Mouse (Mus musculus) neutrophil, adult 5-6 weeks (primary cell): ENCODE measurements around the gene Rfxap. TPM values are rescaled to one million over a fixed set of nuclear protein-coding genes. Genes with fewer than 3 reads are reported as not detected.

Source experiments
- ATAC-seq: fragments of 151-379, 151-347 bp; 2 replicates; pipeline ENCODE4 v1.8.0; 2017; ENCODE audit warnings: mild to moderate bottlenecking, moderate TSS enrichment; ENCODE audit not compliant: insufficient number of reproducible peaks, poor library complexity, low FRiP score, severe bottlenecking; ENCODE audit errors: extremely low read depth
- total RNA-seq: library from RNA; stranded (forward); fragments of 200-1000 nt; gene quantifications from 2 replicates; pipeline ENCODE4 v1.2.3, GENCODE M21; 2017

Gene Rfxap
- total RNA-seq = 62.1 and 64.8 TPM in 2 replicates

GRCm38 (mm10) chr3:54807666-54808217 is at the start of gene Rfxap:
Gene Rfxap (minus strand): TSS chr3:54807791.
- ATAC-seq = peak; percentile 78

DNA sequence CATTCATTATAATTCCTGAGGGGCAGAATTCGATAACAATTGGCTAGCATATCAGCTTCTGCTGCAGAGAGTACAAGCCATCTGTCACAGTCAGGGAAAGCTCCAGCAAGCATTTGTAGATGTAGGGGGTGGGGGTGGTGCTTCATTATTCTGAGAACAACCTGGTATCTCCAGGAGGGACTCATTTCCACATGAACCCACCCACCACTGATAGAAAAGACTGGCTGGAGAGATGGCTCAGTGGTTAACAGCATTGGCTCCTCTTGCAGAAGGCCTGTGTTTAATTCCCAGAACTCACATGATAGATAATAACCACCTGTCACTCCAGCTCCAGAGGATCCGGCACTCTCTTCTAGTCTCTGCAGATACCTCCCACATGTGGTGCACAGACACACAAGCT is 27.8 kb upstream of the Rfxap start:
- ATAC-seq = no peak

DNA sequence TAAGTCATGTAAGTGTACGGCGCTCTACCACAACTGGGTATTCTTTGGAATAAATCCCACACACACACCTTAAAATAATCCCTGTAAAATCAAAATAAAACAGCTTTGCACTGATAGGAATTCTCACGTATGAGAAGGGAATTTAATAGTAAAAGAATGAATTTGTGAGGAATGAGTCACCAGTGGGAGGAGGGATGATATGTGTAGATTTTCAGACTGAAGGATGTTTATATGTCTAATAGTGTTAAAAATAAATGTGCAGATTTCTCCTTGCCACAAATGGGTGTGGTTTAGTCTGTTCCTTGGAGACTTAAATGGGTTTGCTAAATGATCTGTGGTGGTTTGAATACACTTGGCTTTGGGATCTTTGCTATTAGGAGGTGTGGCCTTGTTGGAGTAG is 24.9 kb upstream of the Rfxap start:
- no peak for ATAC-seq

GRCm38 (mm10) chr3:54822526-54822925 is 14.9 kb upstream of the Rfxap start:
- no peak for ATAC-seq

GRCm38 (mm10) chr3:54815292-54815691 is 7.7 kb upstream of the Rfxap start:
- 0 out of 2 replicates have a peak, but pooled peaks have one; percentile 36 for ATAC-seq

DNA sequence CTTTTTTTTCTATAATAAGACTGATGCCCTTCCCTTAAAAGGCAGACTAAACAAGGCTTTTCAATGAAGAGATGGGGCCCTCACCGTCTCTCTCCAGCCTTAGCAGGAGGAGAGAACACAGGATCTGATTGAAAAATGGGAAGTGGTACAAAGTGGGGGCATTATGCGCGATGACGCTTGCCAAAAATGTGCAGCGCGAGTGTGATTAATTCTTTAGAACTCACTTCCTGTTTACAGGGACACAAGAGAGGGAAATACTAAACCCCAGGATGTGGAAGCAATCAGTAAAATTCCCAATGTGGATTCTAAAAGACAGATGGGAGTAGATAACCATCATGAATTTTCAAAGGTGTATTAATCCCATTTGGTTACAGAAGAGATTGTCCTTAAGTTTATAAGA is 7.0 kb upstream of the Rfxap start:
- no peak for ATAC-seq

DNA sequence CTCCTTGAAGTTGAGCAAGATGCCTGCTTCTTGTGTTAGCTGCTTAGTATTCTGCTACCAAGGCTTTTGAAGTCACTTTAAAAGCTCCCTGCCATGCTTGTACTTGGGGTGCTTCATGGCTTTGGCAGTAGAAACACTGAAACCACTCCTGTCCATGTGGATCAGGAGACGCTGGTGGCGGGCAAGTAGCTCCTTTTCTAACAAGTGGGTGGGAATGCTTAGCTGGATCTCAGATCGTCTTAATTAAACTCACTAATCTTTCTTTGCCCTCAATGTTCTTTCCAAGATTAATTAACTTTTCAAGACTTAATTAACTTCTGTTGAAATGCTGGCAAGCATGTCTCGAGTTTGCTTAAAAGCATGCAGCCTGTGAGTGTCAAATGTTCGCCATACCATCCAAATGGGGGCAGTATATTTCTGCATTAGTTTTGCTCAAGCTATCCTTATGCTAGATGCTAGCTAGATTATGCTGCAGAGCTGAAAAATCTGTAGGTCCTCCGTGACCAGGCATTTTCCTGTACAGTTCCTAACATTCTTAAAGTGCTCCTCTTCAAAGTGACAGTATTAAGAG is 5.9 kb upstream of the Rfxap start:
- ATAC-seq = no peak

DNA sequence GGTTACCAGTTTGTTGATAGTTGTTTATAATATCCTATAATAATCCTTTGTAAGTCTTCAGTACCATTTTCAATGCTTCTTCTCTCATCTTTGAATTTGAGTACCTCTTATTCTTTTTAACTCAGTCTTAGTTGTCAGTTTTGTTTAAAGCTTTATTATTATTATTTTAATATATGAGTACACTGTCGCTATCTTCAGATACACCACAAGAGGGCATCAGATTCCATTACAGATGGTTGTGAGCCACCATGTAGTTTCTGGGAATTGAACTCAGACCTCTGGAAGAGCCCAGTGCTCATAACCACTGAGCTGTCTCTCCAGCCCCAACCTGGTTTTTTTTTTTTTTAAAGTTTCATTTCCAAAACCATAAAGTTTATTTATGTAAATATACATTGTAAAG is 4.0 kb upstream of the Rfxap start:
- ATAC-seq = no peak

DNA sequence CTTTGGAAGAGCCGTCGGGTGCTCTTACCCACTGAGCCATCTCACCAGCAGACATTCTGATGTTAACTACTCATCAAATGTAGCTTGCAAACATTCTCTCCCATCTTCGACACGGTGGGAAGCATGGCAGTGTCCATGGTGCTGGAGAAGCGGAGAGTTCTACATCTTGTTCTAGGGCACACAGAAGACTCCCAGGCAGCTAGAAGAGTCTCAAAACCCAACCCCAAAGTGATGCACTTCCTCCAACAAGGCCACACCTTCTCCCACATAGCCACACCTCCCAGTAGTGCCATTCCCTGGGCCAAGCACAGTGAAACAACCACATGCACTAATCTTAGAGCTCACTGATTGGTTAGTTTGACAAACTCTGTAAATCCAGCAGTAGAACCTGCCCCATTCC is 1.5 kb upstream of the Rfxap start:
- ATAC-seq = peak; percentile 24; the same call in 1 of the 2 replicates

DNA sequence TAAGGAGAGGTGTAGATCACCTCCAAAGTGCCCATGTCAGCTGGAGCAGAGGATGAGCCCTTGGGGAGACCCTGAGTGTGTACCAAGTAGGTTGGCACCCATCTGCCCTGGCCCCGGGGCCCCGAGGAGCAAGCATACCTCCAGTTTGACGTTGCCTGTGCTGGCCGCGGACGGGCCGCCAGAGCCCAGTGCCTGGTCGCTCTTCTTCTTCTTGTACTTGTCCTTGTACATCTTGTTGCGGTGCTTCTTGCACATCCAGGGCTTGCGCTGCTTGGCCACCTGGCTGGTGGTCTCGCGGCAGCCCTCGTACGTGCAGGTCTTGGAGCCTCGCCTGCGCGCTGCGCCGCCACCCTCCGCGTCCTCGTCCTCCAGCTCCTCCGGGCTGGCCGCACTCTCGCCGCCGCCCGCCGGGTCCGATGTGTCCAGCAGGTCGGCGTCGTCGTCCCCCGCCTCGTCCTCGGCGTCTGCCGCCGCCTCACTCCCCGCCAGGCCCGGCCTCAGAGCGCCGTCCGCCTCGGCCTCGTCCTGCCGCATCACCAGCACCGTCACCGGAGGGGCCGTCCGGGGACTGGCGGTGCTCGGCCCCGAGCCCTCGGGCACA is 430 bp downstream of the Rfxap start:
- peak; percentile 37 for ATAC-seq

- ATAC-seq = no peak
Observed at GRCm38 (mm10) chr3:54803713-54804112, 3.9 kb downstream of the Rfxap start.

DNA sequence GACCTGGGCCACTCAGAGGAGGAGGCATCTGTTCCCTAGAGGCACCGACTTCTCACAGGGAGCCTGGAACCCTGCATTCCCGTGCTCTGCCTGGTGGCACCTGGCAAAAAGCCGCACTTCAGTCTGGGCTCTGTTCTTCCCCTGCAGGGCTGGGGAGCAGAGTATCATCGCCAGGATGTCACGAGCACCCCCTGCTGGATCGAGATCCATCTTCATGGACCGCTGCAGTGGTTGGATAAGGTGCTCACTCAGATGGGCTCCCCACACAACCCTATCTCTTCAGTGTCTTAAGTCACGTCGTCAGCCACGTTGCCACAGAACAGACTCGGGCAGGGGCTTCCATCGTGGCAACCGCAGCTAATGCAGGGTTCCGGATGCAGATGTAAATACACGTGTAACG is 10.4 kb downstream of the Rfxap start:
- peak; percentile 41; the same call in 1 of the 2 replicates for ATAC-seq

DNA sequence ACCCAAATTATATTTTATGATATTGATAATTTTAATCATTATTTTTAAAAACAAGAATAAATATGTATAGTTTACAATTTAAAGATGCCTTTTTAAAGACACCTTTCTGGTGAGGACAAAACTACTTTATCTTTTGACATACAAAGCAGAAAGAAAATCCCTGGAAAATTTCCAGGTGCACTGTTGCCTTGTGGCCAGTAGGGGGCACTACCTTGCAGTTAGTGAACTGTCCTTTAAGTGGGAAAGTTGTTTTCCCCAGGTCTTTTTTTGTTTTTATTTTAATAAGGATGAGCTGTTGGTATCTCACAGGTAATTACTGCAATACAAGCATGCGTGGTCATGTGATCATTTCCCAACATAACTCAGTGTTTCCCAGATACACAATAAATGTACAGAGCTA is 11.8 kb downstream of the Rfxap start:
- no peak for ATAC-seq

GRCm38 (mm10) chr3:54795379-54795778 is 12.2 kb downstream of the Rfxap start:
- ATAC-seq = no peak

- no peak for ATAC-seq
Observed at GRCm38 (mm10) chr3:54793762-54794161, 13.8 kb downstream of the Rfxap start.

DNA sequence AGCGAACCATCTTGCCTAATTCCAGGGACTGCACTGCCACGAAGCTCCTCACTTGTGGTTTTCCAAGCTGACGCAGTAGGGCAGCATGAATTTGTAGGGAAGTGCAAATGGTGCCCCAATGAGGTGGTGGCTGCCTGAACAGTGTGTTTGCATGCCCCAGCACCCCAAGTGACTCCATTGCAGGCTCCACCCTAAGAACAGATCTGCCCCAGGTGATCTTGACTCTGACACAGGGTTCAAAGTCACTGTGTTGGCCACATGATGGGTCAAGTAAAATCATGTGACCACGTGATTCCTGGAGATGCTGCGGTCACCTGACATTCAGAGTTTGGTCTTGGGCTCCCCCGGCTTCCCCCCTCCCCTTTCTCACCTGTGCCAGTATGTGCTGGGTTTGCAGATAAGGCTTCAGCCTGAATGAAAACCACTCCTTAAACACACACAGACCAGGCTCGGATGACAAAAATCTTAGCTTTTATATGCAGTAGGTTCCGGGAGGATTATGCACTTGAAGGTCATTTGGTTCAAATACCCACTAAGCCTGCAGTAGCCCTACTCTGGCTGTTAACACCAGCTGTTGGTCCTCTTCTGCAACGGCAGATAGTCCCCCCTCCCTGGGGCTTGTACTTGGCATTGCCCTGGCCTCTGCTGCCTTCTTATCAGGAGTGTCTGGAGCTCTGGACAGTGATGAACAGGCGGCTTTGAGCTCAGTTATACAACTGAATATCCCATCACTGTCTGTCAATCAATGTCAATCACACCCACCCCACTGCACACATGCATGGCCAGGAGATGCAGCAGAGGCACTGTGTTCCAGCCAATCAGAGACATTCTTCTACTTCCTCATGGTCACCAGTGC is 15.5 kb downstream of the Rfxap start:
- no peak for ATAC-seq

DNA sequence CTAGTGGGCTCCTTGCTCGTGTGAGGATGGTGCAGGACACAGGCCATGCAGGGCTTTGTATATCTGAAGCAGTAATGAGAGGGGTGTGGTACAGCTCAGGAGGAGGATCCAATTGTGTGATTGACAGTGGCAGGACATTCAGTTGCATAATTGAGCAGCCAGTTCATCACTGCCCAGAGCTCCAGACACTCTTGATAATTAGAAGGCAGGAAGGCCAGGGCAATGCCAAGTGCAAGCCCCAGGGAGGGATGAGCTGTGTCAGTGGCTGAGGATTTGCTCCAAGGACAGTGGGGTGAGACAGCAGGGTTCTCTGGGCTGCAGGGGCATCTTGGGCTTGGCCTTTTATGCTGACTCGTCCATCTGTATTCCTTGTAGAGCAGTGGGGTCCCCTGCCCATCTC is 17.0 kb downstream of the Rfxap start:
- ATAC-seq = no peak

- ATAC-seq = no peak
Observed at GRCm38 (mm10) chr3:54775989-54776631, 31.5 kb downstream of the Rfxap start.

DNA sequence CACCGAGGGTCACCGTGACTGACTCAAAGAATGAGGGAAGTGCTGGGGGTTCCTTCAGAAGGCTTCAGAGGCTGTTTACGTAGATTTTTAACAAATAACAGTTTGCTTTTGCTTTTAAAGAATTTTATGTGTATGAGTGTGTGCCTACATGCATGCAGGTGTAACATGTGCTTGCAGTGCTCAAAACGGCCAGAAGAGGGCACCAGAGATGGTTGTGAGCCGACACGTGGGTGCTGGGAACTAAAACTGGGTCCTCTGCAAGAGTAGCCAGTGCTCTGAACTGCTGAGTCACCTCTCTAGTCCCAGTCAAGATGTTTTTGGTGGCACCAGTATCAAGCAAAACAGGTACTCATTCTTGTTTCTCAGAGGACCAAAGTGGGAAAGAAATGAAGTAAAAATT is 34.0 kb downstream of the Rfxap start:
- no peak for ATAC-seq
